Mouse (Mus musculus) MEL (cell line): Measurements from ENCODE around the gene Kdm4a. TPM values are rescaled to one million over a fixed set of nuclear protein-coding genes. Genes with fewer than 3 reads are reported as not detected.
A peak's percentile ranks its signal among the peaks of the same experiment; 100 is the strongest.

Experiments
- DNase-seq: peaks from one replicate; pipeline ENCODE4 v3.0.0; 2011; ENCODE audit warnings: low read depth, low spot score
- H3K27ac ChIP-seq: 2 replicates; pipeline ENCODE4 v1.5.1; 2012; ENCODE audit warnings: low read depth, mild to moderate bottlenecking, control low read depth, low read length, moderate library complexity; ENCODE audit not compliant: control insufficient read depth
- H3K27me3 ChIP-seq, 2 experiments: fragments of 150-350 bp in 1 of 2; sonication (generic) in 1 of 2; 2 replicates each; pipeline ENCODE4 v1.6.1; 2012; ENCODE audit warnings: low read length in 2 of 2, mild to moderate bottlenecking in 2 of 2, improper control_type of control experiment in 1 of 2, moderate library complexity in 1 of 2; ENCODE audit not compliant: insufficient read depth in 2 of 2, control insufficient read depth in 1 of 2
- H3K36me3 ChIP-seq, 2 experiments: 2 replicates each; pipeline ENCODE4 v1.6.1; 2012 to 2014; ENCODE audit warnings: low read length in 2 of 2, improper control_type of control experiment in 1 of 2, inconsistent platforms in 1 of 2, mild to moderate bottlenecking in 1 of 2; ENCODE audit not compliant: insufficient read depth in 2 of 2, control insufficient read depth in 1 of 2
- H3K4me1 ChIP-seq, 2 experiments: fragments of 150-350 bp in 1 of 2; sonication (generic) in 1 of 2; 2 replicates each; pipeline ENCODE4 v1.6.1; 2012; ENCODE audit warnings: low read length in 2 of 2, improper control_type of control experiment in 1 of 2, mild to moderate bottlenecking in 1 of 2; ENCODE audit not compliant: insufficient read depth in 2 of 2, control insufficient read depth in 1 of 2
- H3K4me3 ChIP-seq, 2 experiments: fragments of 150-350 bp in 1 of 2; sonication (generic) in 1 of 2; 2 replicates each; pipeline ENCODE4 v1.5.1; 2012; ENCODE audit warnings: low read depth in 2 of 2, low read length in 2 of 2, mild to moderate bottlenecking in 2 of 2, moderate library complexity in 2 of 2, control low read depth in 1 of 2, improper control_type of control experiment in 1 of 2; ENCODE audit not compliant: control insufficient read depth in 1 of 2, insufficient read depth in 1 of 2
- H3K79me2 ChIP-seq: 2 replicates; pipeline ENCODE4 v1.6.1; 2012; ENCODE audit warnings: mild to moderate bottlenecking, low read length, moderate library complexity; ENCODE audit not compliant: control insufficient read depth, poor library complexity, insufficient read depth
- H3K9ac ChIP-seq: 2 replicates; pipeline ENCODE4 v1.6.1; 2012; ENCODE audit warnings: low read depth, mild to moderate bottlenecking, control low read depth, low read length, moderate library complexity; ENCODE audit not compliant: control insufficient read depth, poor library complexity, severe bottlenecking
- H3K9me3 ChIP-seq: fragments of 150-350 bp; sonication (generic); replicated peaks from 2 replicates; pipeline ENCODE4 v1.6.1; 2012; ENCODE audit warnings: mild to moderate bottlenecking, low read length, improper control_type of control experiment, moderate library complexity; ENCODE audit not compliant: insufficient read depth
- BHLHE40 ChIP-seq: IDR thresholded peaks from 2 replicates; pipeline ENCODE4 v1.6.1; 2012; ENCODE audit warnings: low read depth, mild to moderate bottlenecking, inconsistent platforms, low read length, improper control_type of control experiment, borderline replicate concordance
- CHD1 ChIP-seq: IDR thresholded peaks from 2 replicates; pipeline ENCODE4 v1.6.1; 2012; ENCODE audit warnings: low read depth, mild to moderate bottlenecking, inconsistent platforms, low read length, improper control_type of control experiment
- E2F4 ChIP-seq: IDR thresholded peaks from 2 replicates; pipeline ENCODE4 v1.6.1; 2011; ENCODE audit warnings: low read depth, low read length, improper control_type of control experiment, borderline replicate concordance
- EP300 ChIP-seq, 2 experiments: IDR thresholded peaks; 2 replicates each; pipeline ENCODE4 v1.6.1; 2011; ENCODE audit warnings: improper control_type of control experiment in 2 of 2, low read length in 2 of 2, low read depth in 1 of 2, mild to moderate bottlenecking in 1 of 2
- ETS1 ChIP-seq: IDR thresholded peaks from 2 replicates; pipeline ENCODE4 v1.6.1; 2012; ENCODE audit warnings: low read depth, mild to moderate bottlenecking, inconsistent platforms, low read length, improper control_type of control experiment, moderate library complexity
- GATA1 ChIP-seq: IDR thresholded peaks from 2 replicates; pipeline ENCODE4 v1.6.1; 2011; ENCODE audit warnings: low read depth, low read length, improper control_type of control experiment
- HCFC1 ChIP-seq: IDR thresholded peaks from 2 replicates; pipeline ENCODE4 v1.6.1; 2012; ENCODE audit warnings: low read depth, mild to moderate bottlenecking, inconsistent platforms, low read length, improper control_type of control experiment, moderate library complexity
- MAFK ChIP-seq: IDR thresholded peaks from 2 replicates; pipeline ENCODE4 v1.6.1; 2011; ENCODE audit warnings: low read depth, mild to moderate bottlenecking, low read length, improper control_type of control experiment, borderline replicate concordance
- MAX ChIP-seq: IDR thresholded peaks from 2 replicates; pipeline ENCODE4 v1.6.1; 2011; ENCODE audit warnings: low read length, improper control_type of control experiment
- MEF2A ChIP-seq: IDR thresholded peaks from 2 replicates; pipeline ENCODE4 v1.6.1; 2014; ENCODE audit warnings: low read depth, mild to moderate bottlenecking, inconsistent platforms, low read length, improper control_type of control experiment; ENCODE audit not compliant: poor library complexity, insufficient replicate concordance, severe bottlenecking; ENCODE audit errors: extremely low read depth
- MXI1 ChIP-seq: IDR thresholded peaks from 2 replicates; pipeline ENCODE4 v1.6.1; 2011; ENCODE audit warnings: mild to moderate bottlenecking, low read depth, low read length, improper control_type of control experiment
- MYB ChIP-seq: IDR thresholded peaks from 2 replicates; pipeline ENCODE4 v1.6.1; 2011; ENCODE audit warnings: mild to moderate bottlenecking, low read depth, low read length, improper control_type of control experiment
- MYC ChIP-seq: IDR thresholded peaks from 2 replicates; pipeline ENCODE4 v1.6.1; 2011; ENCODE audit warnings: low read depth, mild to moderate bottlenecking, low read length, improper control_type of control experiment, moderate library complexity
- NELFE ChIP-seq: IDR thresholded peaks from 2 replicates; pipeline ENCODE4 v1.6.1; 2011; ENCODE audit warnings: low read depth, low read length, improper control_type of control experiment
- NRF1 ChIP-seq: IDR thresholded peaks from 2 replicates; pipeline ENCODE4 v1.6.1; 2014; ENCODE audit warnings: low read depth, mild to moderate bottlenecking, inconsistent platforms, low read length, improper control_type of control experiment, moderate library complexity; ENCODE audit not compliant: poor library complexity, insufficient read depth, severe bottlenecking
- POLR2AphosphoS2 ChIP-seq: IDR thresholded peaks from 2 replicates; pipeline ENCODE4 v1.6.1; 2011; ENCODE audit warnings: low read length, improper control_type of control experiment
- SIN3A ChIP-seq: IDR thresholded peaks from 2 replicates; pipeline ENCODE4 v1.6.1; 2012; ENCODE audit warnings: low read length, improper control_type of control experiment, inconsistent platforms
- SMC3 ChIP-seq: IDR thresholded peaks from 2 replicates; pipeline ENCODE4 v1.6.1; 2011; ENCODE audit warnings: low read depth, low read length, improper control_type of control experiment
- TBP ChIP-seq: IDR thresholded peaks from 2 replicates; pipeline ENCODE4 v1.8.0; 2011; ENCODE audit warnings: low read depth, low read length, improper control_type of control experiment
- TCF12 ChIP-seq: IDR thresholded peaks from 2 replicates; pipeline ENCODE4 v1.6.1; 2014; ENCODE audit warnings: low read depth, mild to moderate bottlenecking, inconsistent platforms, low read length, improper control_type of control experiment, moderate library complexity
- UBTF ChIP-seq: IDR thresholded peaks from 2 replicates; pipeline ENCODE4 v1.6.1; 2012; ENCODE audit warnings: low read depth, mild to moderate bottlenecking, inconsistent platforms, low read length, improper control_type of control experiment, moderate library complexity, borderline replicate concordance; ENCODE audit not compliant: insufficient read depth
- USF1 ChIP-seq: IDR thresholded peaks from 2 replicates; pipeline ENCODE4 v1.6.1; 2014; ENCODE audit warnings: low read depth, mild to moderate bottlenecking, inconsistent platforms, low read length, improper control_type of control experiment, moderate library complexity
- polyA plus RNA-seq, 2 experiments: library from polyadenylated mRNA; stranded (reverse) in 1 of 2; unstranded in 1 of 2; fragments of >175 nt in 1 of 2; fragments of >200 nt in 1 of 2; gene quantifications; 2 replicates each; pipeline versions ENCODE4 v1.2.1 to v1.2.4; 2012; ENCODE audit warnings: low replicate concordance in 2 of 2, low read depth in 1 of 2; ENCODE audit not compliant: insufficient read length in 2 of 2, insufficient read depth in 1 of 2, missing spikeins in 1 of 2
- total RNA-seq: library from RNA; depleted of rRNA; stranded (reverse); fragments of 300-350 nt; gene quantifications from 2 replicates; pipeline ENCODE4 v1.2.3, GENCODE M21; 2012

Kdm4a gene
- total and polyA plus RNA-seq, 3 experiments: 31.4 to 49.6 TPM; not detected in 1

GRCm38 (mm10) chr4:118103280-118103830 lies 76.5 kb downstream of the Kdm4a start:
- no peaks in the 10 kb centered on the region for H3K79me2 ChIP-seq

DNA sequence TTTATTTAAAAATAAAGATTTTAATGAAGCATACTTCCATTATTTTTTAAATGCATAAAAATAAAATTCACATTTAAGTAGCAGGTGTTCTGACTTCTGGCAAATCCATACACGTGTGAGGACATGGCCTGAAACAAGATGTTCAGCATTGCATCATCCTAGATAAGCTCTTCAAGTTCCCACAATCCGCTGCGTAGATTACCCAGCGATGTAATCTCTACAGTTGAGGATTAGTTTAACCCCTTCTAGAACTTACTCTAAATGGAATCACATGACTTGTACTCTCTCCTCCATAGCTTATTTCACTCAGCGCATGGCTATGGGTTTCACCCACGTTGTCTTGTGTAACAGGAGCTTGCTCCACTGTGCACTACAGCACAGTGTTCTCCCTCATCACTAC lies 78.3 kb downstream of the Kdm4a start:
- peak overlapping the region; percentile 76; the same call in 1 of the 2 replicates for H3K27ac ChIP-seq
- H3K9ac ChIP-seq: peak overlapping the region; percentile 47
- no peaks in the 10 kb centered on the region for H3K79me2 ChIP-seq
- TF ChIP-seq MYC: peak; percentile 80; the same call in 1 of the 2 replicates
- TF ChIP-seq TCF12: peak; percentile 66
- no peak for TF ChIP-seq TBP
- peak; percentile 79 for TF ChIP-seq MXI1
- no peak for TF ChIP-seq MAFK
- TF ChIP-seq ETS1: peak; percentile 90
- peak; percentile 65 for TF ChIP-seq SIN3A
- TF ChIP-seq MEF2A: no peak
- TF ChIP-seq EP300 (IDR thresholded peaks at IDR 0.05; ENCODE audit: low read depth in 1 of 2, low read length in 2 of 2): peak in 1 of 2 experiments; percentile 72; a peak in 2 of 4 replicates
- TF ChIP-seq HCFC1: 0 out of 2 replicates have a peak, but pooled peaks have one; percentile 24
- TF ChIP-seq CHD1: no peak
- peak; percentile 65 for TF ChIP-seq USF1
- peak; percentile 71 for TF ChIP-seq GATA1
- TF ChIP-seq MAX: peak; percentile 50; the same call in 1 of the 2 replicates
- TF ChIP-seq UBTF: no peak
- TF ChIP-seq, all 39 proteins: peak for 10
- Histone ChIP-seq H3K36me3 (peaks cover 0 to 24% of the 10 kb centered on the region in 2 experiments; a peak in 3 of 4 replicates), H3K9me3 (no peaks in the 10 kb centered on the region), H3K27me3 (no peaks in the 10 kb centered on the region), H3K4me1 (peaks cover 19 to 25% of the 10 kb centered on the region in 2 experiments), H3K4me3 (0 out of 4 replicates have a peak overlapping the region, but pooled peaks of 1 of the 2 experiments have one; percentile 9)
- peak; percentile 48 for DNase-seq

More at GRCm38 (mm10) chr4:118103280-118103830, 76.5 kb downstream of the Kdm4a start:
- Histone ChIP-seq H3K27ac (no peak overlapping the region), H3K36me3 (peaks cover 0 to 31% of the 10 kb centered on the region in 2 experiments; a peak in 2 of 4 replicates), H3K4me3 (no peak overlapping the region)
- no peak for DNase-seq
- TF ChIP-seq BHLHE40 (no peak), MAFK (no peak), MEF2A (no peak), NRF1 (no peak), POLR2AphosphoS2 (no peak), NELFE (no peak), E2F4 (no peak), MYB (no peak), SMC3 (no peak)
- TF ChIP-seq, all 39 proteins: peak for 0
- Histone ChIP-seq H3K9me3 (no peaks in the 10 kb centered on the region), H3K27me3 (no peaks in the 10 kb centered on the region), H3K9ac (no peak overlapping the region), H3K4me1 (peaks cover 29 to 30% of the 10 kb centered on the region in 2 experiments)
